ENCODE assay signal across 15 mouse cellular contexts in genomic region chr7:61683080-61683479, GRCm38 (mm10).
A peak's percentile ranks its signal among the peaks of the same experiment; 100 is the strongest.
DNase-seq lines count a peak whose midpoint lies in the region; ATAC-seq lines count a peak whose summit lies in the region.
"Had no signal": no experiment of that assay in that cellular context is flagged by ENCODE, and none has a peak within 500 bp of the region (broad histone marks: within the 10 kb centered on the region; RNA-seq: fewer than 3 reads in every experiment).

No protein-coding gene starts in this region.

- no peak for DNase-seq in frontal cortex, postnatal 25 days (ENCODE audit: low spot score in 2 of 2)
- DNase-seq in right cerebral cortex, adult 18-20 months: peak; percentile 29
- no peak for DNase-seq in right cerebral cortex, postnatal 14 days
- peak; percentile 10 to 16 for DNase-seq in layer of hippocampus, adult 8-10 months (ENCODE audit: low spot score in 2 of 2)
- DNase-seq in left cerebral cortex, postnatal 25 days (ENCODE audit: low spot score in 2 of 2): peak; percentile 12 to 48
- no peak for DNase-seq in gastrocnemius, postnatal 25 days
- DNase-seq in urinary bladder, adult 18-20 months (ENCODE audit: low spot score in 2 of 2): no peak
- DNase-seq: cerebellum, adult 11-12 months; heart, postnatal 4 days; liver, embryonic 13.5 days; lung, postnatal 14 days; thymus, adult 2 months had no signal

- intact Hi-C loops in left cerebral cortex, postnatal 25 days (cut with DNase I): loop anchor here (5.0 kb wide), 1 partner anchor 66 kb away; no protein-coding TSS in a partner anchor

- ATAC-seq in frontal cortex, adult (ENCODE audit: low TSS enrichment): peak; percentile 64
- ATAC-seq: forebrain, embryonic 13.5 days; inflammation-experienced regulatory T-cells, adult 6 months had no signal

Comparison
In these comparisons a context has a peak if more than half of its experiments do, and no peak if none do; other contexts are left out.
1. DNase-seq: peak in right cerebral cortex, adult 18-20 months (single experiment), layer of hippocampus, adult 8-10 months (2 of 2) and left cerebral cortex, postnatal 25 days (2 of 2); none in frontal cortex, postnatal 25 days (0 of 2), right cerebral cortex, postnatal 14 days (single experiment), gastrocnemius, postnatal 25 days (single experiment) and urinary bladder, adult 18-20 months (0 of 2).